Mouse (Mus musculus): ENCODE measurements around the gene Aspn. TPM values are rescaled to one million over a fixed set of nuclear protein-coding genes. Genes with fewer than 3 reads are reported as not detected.

Gene Aspn
- polyA plus RNA-seq, 1 experiment: not detected

DNA sequence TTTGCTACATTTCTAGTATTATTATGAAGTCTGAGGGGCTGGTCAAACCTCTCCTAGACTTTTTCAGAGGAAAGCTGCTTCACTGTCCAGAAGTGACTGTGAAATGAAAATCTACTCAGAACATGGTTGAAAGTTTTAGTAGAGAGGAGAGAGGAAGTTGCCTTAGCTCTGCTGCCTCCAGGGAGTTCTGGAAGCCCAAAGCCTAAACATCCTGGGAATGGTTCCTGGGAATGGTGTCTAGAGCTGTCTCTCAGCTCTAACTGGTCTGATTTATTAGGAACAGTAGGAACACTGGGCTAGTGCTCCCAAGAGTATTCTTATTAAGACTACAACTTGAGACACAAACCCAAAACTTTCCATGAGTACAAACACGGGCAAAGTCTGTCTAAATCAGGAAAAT, 2.3 kb downstream of the Aspn start:
- H3K36me3 ChIP-seq (ENCODE audit: control insufficient read depth): peaks cover 15% of the 10 kb centered on the region
- no peak overlapping the region for H3K4me3 ChIP-seq (replicated peaks)
- no peaks in the 10 kb centered on the region for H3K9me3 ChIP-seq (ENCODE audit: control insufficient read depth, low read length)
- TF ChIP-seq TAL1 (IDR thresholded peaks at IDR 0.05; ENCODE audit: low read length): no peak
- no peak for TF ChIP-seq GATA1 (IDR thresholded peaks at IDR 0.05; ENCODE audit: low read length)
- no peaks in the 10 kb centered on the region for H3K4me1 ChIP-seq (ENCODE audit: control insufficient read depth)
- H3K27me3 ChIP-seq (ENCODE audit: control insufficient read depth): no peaks in the 10 kb centered on the region

DNA sequence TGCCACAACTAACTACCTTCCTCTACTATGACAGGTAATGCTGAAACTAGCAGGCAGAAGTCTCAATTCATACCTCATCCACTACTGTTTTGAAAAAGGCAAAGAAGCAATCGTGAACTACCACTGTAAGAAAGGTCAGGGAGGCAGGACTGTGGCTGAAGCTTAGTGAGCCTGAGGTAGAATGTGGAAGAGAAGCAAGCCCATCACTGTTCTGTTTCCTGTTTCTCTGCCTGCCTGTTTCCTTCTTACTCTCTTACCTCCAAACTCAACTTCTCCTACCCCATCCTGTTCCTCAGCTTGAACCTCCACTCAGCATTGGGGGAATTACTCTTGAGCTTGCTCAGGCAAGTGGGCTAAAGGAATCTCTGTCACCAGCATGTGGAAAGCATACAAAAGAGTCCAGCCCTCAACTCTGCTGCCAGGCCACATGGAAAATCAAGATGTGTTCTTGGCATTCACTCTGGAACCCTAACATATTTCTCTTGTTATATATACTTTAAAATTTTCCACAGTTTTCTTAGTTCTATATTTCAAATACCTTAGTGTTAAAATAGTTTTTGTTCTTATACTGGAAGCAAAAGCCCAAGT, 3.4 kb downstream of the Aspn start:
- H3K27me3 ChIP-seq (ENCODE audit: control insufficient read depth): no peaks in the 10 kb centered on the region
- no peaks in the 10 kb centered on the region for H3K9me3 ChIP-seq (ENCODE audit: control insufficient read depth, low read length)
- no peaks in the 10 kb centered on the region for H3K4me1 ChIP-seq (ENCODE audit: control insufficient read depth)
- TF ChIP-seq GATA1 (IDR thresholded peaks at IDR 0.05; ENCODE audit: low read length) (no peak), TAL1 (IDR thresholded peaks at IDR 0.05; ENCODE audit: low read length) (no peak)
- peaks cover 12% of the 10 kb centered on the region for H3K36me3 ChIP-seq (ENCODE audit: control insufficient read depth)
- H3K4me3 ChIP-seq (replicated peaks): no peak overlapping the region

DNA sequence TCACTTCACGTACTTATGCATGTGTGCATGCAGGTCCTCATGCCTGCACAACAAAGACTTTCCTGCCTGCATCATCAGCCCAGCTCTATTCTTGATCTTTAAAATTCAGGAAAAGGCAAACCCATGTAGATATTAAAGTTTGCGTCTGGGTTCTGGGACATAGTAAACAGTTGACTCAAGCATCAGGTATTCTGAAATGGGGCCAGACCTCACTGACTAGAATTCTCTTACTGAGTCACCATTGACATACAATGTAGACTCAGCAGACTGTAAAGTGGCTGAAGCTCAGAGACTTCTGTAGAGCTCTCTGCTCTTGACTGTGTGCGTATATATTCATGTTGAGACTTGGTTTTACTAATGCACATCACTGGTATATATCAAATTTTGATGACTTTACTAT, 5.4 kb downstream of the Aspn start:
- Histone ChIP-seq H3K4me3 (replicated peaks) (no peak overlapping the region), H3K4me1 (ENCODE audit: control insufficient read depth) (no peaks in the 10 kb centered on the region), H3K9me3 (ENCODE audit: control insufficient read depth, low read length) (no peaks in the 10 kb centered on the region), H3K27me3 (ENCODE audit: control insufficient read depth) (no peaks in the 10 kb centered on the region), H3K36me3 (ENCODE audit: control insufficient read depth) (peaks cover 9% of the 10 kb centered on the region)
- TF ChIP-seq TAL1 (IDR thresholded peaks at IDR 0.05; ENCODE audit: low read length) (no peak), GATA1 (IDR thresholded peaks at IDR 0.05; ENCODE audit: low read length) (no peak)

DNA sequence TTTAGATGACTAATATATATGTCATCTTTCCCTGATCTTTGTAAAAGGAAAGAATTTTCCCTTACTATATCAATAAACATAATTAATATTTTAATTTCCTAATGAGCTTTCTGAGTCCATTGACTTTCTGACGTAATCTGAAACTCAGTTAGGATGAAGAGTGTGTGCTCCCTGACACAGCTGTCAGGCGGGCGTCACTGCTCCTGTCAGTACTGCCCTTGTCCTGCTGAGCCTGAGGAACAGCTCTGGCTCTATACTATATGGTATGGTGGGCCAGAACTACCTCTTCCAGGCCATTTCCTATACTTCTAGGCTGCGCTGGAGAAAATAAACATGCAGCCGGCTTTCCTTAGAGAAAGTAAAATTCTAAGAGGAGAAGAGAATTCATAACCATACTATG, 10.3 kb downstream of the Aspn start:
- TF ChIP-seq TAL1 (IDR thresholded peaks at IDR 0.05; ENCODE audit: low read length): no peak
- no peak for TF ChIP-seq GATA1 (IDR thresholded peaks at IDR 0.05; ENCODE audit: low read length)
- H3K9me3 ChIP-seq (ENCODE audit: control insufficient read depth, low read length): no peaks in the 10 kb centered on the region
- no peak overlapping the region for H3K4me3 ChIP-seq (replicated peaks)
- no peaks in the 10 kb centered on the region; the same call in 1 of the 2 replicates for H3K36me3 ChIP-seq (ENCODE audit: control insufficient read depth)
- H3K27me3 ChIP-seq (ENCODE audit: control insufficient read depth): no peaks in the 10 kb centered on the region
- peaks cover 2% of the 10 kb centered on the region; the same call in 1 of the 2 replicates for H3K4me1 ChIP-seq (ENCODE audit: control insufficient read depth)

DNA sequence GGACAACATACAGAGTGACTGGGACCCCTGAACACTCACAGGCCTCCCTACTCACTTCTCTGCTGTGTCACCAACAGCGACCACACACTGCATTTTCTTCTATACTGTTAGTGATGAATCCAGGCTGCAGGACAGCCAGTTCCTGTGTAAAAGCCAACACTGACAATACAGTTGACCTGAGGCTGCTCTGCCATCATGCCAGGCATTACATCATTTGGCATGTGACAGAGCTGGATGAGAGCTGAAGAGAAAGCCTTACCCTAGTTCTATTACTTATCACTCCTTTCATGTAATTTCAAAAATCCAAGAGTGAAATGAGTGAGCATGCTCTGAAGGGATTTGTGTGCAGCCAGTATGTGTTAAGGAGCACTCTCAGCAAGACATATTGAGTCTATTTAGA, 12.0 kb downstream of the Aspn start:
- H3K4me1 ChIP-seq (ENCODE audit: control insufficient read depth): peaks cover 10% of the 10 kb centered on the region
- TF ChIP-seq TAL1 (IDR thresholded peaks at IDR 0.05; ENCODE audit: low read length) (no peak), GATA1 (IDR thresholded peaks at IDR 0.05; ENCODE audit: low read length) (no peak)
- no peak overlapping the region for H3K4me3 ChIP-seq (replicated peaks)
- H3K27me3 ChIP-seq (ENCODE audit: control insufficient read depth): no peaks in the 10 kb centered on the region
- H3K9me3 ChIP-seq (ENCODE audit: control insufficient read depth, low read length): no peaks in the 10 kb centered on the region
- no peaks in the 10 kb centered on the region; the same call in 1 of the 2 replicates for H3K36me3 ChIP-seq (ENCODE audit: control insufficient read depth)

DNA sequence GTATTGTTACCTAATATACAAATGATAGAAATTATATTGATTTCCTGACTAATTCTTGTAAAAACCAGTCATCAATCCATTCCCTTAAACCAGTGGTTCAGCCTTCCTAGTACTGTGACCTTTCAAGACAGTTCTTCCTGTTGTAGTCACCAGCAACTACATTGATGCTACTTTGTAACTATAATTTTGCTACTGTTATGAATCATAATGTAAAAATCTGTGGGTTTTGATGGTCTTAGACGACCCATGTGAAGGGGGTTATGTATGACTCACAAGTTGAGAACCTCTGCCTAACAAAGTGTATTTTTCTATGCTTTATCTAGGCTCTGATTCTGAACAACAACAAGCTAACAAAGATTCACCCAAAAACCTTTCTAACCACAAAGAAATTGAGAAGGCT, 12.7 kb downstream of the Aspn start:
- TF ChIP-seq GATA1 (IDR thresholded peaks at IDR 0.05; ENCODE audit: low read length): no peak

DNA sequence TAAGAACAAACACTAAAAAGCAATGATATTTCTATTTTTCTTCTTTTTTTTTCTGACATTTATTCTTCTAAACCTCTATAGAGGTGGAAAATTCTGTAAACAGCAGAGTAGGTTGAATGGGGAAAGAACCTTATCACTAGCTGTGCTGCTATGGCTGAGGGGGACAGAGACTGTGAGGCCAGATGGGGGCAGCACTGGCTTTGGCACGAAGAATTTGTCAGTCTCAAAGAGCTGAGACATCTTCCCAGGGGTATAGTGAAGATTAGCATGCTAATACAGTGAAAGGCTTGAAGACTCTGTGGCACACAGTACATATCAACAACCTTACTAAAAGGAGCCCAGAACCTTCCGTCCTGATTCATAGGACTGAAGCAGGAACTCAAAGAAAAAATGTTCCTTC, 14.9 kb downstream of the Aspn start:
- H3K36me3 ChIP-seq (ENCODE audit: control insufficient read depth): no peaks in the 10 kb centered on the region; the same call in 1 of the 2 replicates
- no peaks in the 10 kb centered on the region for H3K27me3 ChIP-seq (ENCODE audit: control insufficient read depth)
- H3K4me1 ChIP-seq (ENCODE audit: control insufficient read depth): peaks cover 14% of the 10 kb centered on the region
- no peak overlapping the region for H3K4me3 ChIP-seq (replicated peaks)
- no peaks in the 10 kb centered on the region for H3K9me3 ChIP-seq (ENCODE audit: control insufficient read depth, low read length)
- no peak for TF ChIP-seq GATA1 (IDR thresholded peaks at IDR 0.05; ENCODE audit: low read length)
- TF ChIP-seq TAL1 (IDR thresholded peaks at IDR 0.05; ENCODE audit: low read length): no peak

More for the DNA sequence above, 12.7 kb downstream of the Aspn start:
- Histone ChIP-seq H3K36me3 (ENCODE audit: control insufficient read depth) (no peaks in the 10 kb centered on the region), H3K9me3 (ENCODE audit: control insufficient read depth, low read length) (no peaks in the 10 kb centered on the region), H3K4me3 (replicated peaks) (no peak overlapping the region), H3K27me3 (ENCODE audit: control insufficient read depth) (no peaks in the 10 kb centered on the region), H3K4me1 (ENCODE audit: control insufficient read depth) (peaks cover 14% of the 10 kb centered on the region)

DNA sequence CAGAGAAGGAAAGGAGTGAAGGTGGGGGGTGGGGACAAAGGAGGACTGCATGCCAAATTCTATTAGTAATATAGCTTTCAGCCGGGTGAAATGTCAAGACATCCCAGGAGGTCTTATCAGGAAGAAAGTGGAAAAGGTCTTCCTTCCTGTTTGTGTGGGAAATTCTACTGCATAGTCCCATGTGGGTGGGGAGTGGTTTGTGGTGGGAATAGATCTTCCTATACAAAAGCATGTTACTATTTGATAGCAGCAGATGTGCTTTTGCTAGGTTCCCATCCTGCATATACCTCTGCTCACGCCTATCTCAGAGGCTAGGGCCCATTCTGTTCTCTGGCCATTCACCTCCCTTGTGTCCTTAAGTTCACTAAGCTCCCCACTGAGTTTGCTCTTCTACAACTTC, 16.6 kb downstream of the Aspn start:
- Histone ChIP-seq H3K4me1 (ENCODE audit: control insufficient read depth) (peaks cover 22% of the 10 kb centered on the region), H3K36me3 (ENCODE audit: control insufficient read depth) (no peaks in the 10 kb centered on the region; the same call in 1 of the 2 replicates), H3K9me3 (ENCODE audit: control insufficient read depth, low read length) (no peaks in the 10 kb centered on the region), H3K4me3 (replicated peaks) (no peak overlapping the region), H3K27me3 (ENCODE audit: control insufficient read depth) (no peaks in the 10 kb centered on the region)
- no peak for TF ChIP-seq GATA1 (IDR thresholded peaks at IDR 0.05; ENCODE audit: low read length)

DNA sequence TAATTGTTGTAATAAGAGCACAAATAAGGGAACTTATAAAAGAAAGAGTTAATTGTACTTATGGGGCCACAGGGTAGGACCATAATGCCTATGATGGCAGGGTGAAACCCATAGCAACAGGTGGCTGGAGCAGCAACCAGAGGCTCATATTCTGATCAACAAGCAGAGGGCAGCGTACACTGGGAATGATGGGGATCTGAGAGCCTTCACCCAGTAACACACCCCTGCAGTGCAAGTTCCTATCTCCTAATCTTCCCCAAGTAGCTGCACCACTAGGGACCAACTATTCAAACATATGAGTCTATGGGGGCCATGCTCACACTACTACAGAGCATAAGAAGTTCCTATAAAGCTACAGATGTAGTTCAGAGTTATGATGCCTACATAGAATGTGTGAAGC, 20.1 kb downstream of the Aspn start:
- H3K4me1 ChIP-seq (ENCODE audit: control insufficient read depth): peaks cover 21% of the 10 kb centered on the region
- no peak for TF ChIP-seq TAL1 (IDR thresholded peaks at IDR 0.05; ENCODE audit: low read length)
- TF ChIP-seq GATA1 (IDR thresholded peaks at IDR 0.05; ENCODE audit: low read length): no peak
- H3K27me3 ChIP-seq (ENCODE audit: control insufficient read depth): no peaks in the 10 kb centered on the region
- no peaks in the 10 kb centered on the region for H3K9me3 ChIP-seq (ENCODE audit: control insufficient read depth, low read length)
- H3K4me3 ChIP-seq (replicated peaks): no peak overlapping the region
- no peaks in the 10 kb centered on the region; the same call in none of the 2 replicates for H3K36me3 ChIP-seq (ENCODE audit: control insufficient read depth)

DNA sequence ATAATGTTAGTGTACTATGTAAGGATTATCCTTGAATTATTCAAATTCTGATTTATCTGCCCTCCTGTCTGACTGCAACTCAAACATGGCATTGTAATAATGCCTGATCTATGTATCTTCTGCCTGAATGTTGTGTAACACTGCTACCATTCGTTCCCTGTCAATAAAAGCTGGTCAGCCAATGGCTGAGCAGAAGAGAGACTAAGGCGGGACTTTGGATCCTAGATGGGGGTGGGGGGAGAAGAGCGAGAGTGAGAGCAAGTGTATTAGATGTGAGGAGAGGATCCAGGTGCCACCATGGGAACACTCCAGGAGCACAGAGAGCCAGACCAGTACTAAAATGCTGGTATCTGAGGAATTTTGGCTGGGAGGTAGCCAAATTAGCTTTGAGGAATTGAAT, 26.1 kb downstream of the Aspn start:
- Histone ChIP-seq H3K4me1 (ENCODE audit: control insufficient read depth) (peaks cover 30% of the 10 kb centered on the region), H3K36me3 (ENCODE audit: control insufficient read depth) (no peaks in the 10 kb centered on the region; the same call in 1 of the 2 replicates), H3K9me3 (ENCODE audit: control insufficient read depth, low read length) (no peaks in the 10 kb centered on the region), H3K4me3 (replicated peaks) (no peak overlapping the region), H3K27me3 (ENCODE audit: control insufficient read depth) (no peaks in the 10 kb centered on the region)
- TF ChIP-seq TAL1 (IDR thresholded peaks at IDR 0.05; ENCODE audit: low read length) (no peak), GATA1 (IDR thresholded peaks at IDR 0.05; ENCODE audit: low read length) (no peak)
